Mouse (Mus musculus) myocyte (in vitro differentiated cells): Measurements from ENCODE around the gene Serpina3b.

Experiments
- MYOD1 ChIP-seq, 3 experiments: IDR thresholded peaks; one replicate each; pipeline ENCODE4 v1.6.1; 2011; ENCODE audit warnings: control low read depth in 2 of 3, low read depth in 2 of 3, mild to moderate bottlenecking in 2 of 3, moderate library complexity in 1 of 3; ENCODE audit not compliant: insufficient read length in 2 of 3, control insufficient read depth in 1 of 3
- MYOG ChIP-seq, 3 experiments: IDR thresholded peaks; one replicate each; pipeline ENCODE4 v1.6.1; 2011; ENCODE audit warnings: control low read depth in 2 of 3, low read depth in 2 of 3, mild to moderate bottlenecking in 2 of 3; ENCODE audit not compliant: insufficient read length in 2 of 3, control insufficient read depth in 1 of 3, insufficient read depth in 1 of 3
- USF1 ChIP-seq: IDR thresholded peaks from one replicate; pipeline ENCODE4 v1.6.1; 2011; ENCODE audit warnings: low read depth, mild to moderate bottlenecking, control low read depth, moderate library complexity

DNA sequence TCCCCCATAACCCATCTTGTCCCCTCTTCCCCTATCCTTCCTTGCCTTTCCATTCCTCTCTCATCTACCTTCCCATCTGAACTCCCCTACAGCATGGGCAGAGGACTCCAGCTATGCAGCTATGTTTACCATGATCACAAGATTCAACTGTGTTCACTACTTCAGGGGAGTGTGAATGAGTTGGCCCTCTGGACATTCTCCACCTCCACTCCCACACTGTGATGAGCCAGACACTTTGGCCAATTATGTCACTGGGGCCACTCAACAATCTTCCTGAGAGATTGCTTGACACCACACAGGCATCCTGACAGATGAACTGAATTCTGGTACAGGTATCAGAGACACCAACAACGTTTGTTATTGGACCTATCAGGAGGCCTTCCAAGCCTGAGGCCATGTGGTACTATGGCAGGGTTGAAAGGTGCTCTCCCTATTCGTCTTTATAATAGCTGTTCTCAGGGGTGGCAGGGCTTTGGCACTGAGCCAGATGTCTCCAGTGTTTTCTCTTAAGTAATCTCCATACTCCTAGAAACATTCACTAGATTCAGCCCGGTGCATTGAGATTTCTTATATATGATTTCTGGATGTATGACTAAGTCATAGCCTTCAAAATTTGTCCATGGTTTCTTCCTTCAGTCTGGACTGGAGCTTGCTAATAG, 12.7 kb upstream of the Serpina3b start:
- no peak for TF ChIP-seq USF1
- no peak for TF ChIP-seq MYOG (IDR thresholded peaks at IDR 0.05; ENCODE audit: control insufficient read depth in 1 of 3, insufficient read depth in 1 of 3, insufficient read length in 2 of 3, low read depth in 2 of 3)
- TF ChIP-seq MYOD1 (IDR thresholded peaks at IDR 0.05; ENCODE audit: control insufficient read depth in 1 of 3, insufficient read length in 2 of 3, low read depth in 2 of 3), result no peak
